Mouse (Mus musculus): ENCODE measurements at regions not wholly inside any gene's neighbourhood (a gene's known extent, or its start where the extent isn't known, plus 50 kb on each side); places are given as distances from the start of the nearest gene placed in this dataset.

DNA sequence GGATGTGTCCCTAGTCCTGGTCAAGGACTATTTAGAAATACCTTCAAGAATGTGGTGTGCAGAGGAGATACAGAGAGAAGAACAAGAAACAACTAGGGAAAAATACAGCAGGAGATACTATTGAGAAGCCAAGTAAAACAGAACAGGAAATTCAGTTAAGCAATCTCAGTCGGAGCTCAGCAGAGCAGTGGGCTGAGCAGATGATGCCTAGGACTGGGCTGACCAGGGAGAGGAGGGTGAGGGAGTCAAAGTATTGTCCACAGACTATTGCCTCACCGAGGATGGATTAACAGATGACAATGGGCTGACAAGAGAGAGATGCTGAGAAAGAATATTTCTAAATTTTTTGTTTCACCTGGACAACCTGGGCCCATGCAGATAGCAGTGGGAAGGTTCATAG, 181.4 kb upstream of the Mon1b start:
- Histone ChIP-seq H3K9me3 (ENCODE audit: low read length) (no peaks in the 10 kb centered on the region), H3K9ac (replicated peaks; ENCODE audit: low read depth) (no peak overlapping the region), H3K4me3 (ENCODE audit: low read depth, low read length) (no peak overlapping the region), H3K27me3 (replicated peaks; ENCODE audit: insufficient read depth, low read length) (no peaks in the 10 kb centered on the region), H3K27ac (ENCODE audit: low read length) (no peak overlapping the region), H3K36me3 (ENCODE audit: insufficient read depth, low read length) (no peaks in the 10 kb centered on the region), H3K4me1 (ENCODE audit: insufficient read depth, low read depth, low read length) (no peaks in the 10 kb centered on the region), H3K4me2 (replicated peaks; ENCODE audit: low read depth, low read length) (no peak overlapping the region)
- no peak for DNase-seq (ENCODE audit: low spot score)
- TF ChIP-seq CTCF (IDR thresholded peaks at IDR 0.05): no peak
- TF ChIP-seq EP300 (IDR thresholded peaks at IDR 0.05): no peak
- no peak for ATAC-seq
- 68% methylated on average over 2 of the region's 2 CpGs for WGBS

DNA sequence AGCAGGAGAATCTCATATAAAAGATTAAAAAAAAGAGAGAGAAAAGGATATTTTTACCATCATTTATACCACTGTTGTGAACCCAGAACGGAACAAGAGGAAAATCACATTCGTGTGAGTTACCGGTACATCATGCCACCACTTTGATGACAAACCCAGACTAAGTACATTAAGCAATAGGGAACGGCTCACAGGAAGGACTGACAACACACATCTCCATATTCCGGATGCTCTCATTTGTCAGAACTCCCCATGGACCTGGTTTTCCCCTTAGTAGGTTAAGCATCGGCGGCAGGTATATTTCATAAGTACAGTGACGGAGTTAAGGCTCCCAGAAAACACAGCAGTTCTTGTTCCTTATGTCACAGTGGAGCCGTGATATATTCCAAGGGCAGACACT, 170.8 kb upstream of the Mon1b start:
- no peak overlapping the region for H3K4me2 ChIP-seq (replicated peaks; ENCODE audit: low read depth, low read length)
- no peaks in the 10 kb centered on the region for H3K36me3 ChIP-seq (ENCODE audit: insufficient read depth, low read length)
- H3K9me3 ChIP-seq (ENCODE audit: low read length): no peaks in the 10 kb centered on the region
- no peaks in the 10 kb centered on the region for H3K4me1 ChIP-seq (ENCODE audit: insufficient read depth, low read depth, low read length)
- no peak overlapping the region for H3K9ac ChIP-seq (replicated peaks; ENCODE audit: low read depth)
- WGBS: 81% methylated on average over 9 of the region's 9 CpGs
- H3K27me3 ChIP-seq (replicated peaks; ENCODE audit: insufficient read depth, low read length): no peaks in the 10 kb centered on the region
- no peak for ATAC-seq
- no peak overlapping the region for H3K4me3 ChIP-seq (ENCODE audit: low read depth, low read length)
- no peak for TF ChIP-seq CTCF (IDR thresholded peaks at IDR 0.05)
- TF ChIP-seq EP300 (IDR thresholded peaks at IDR 0.05): no peak
- DNase-seq (ENCODE audit: low spot score): no peak
- no peak overlapping the region for H3K27ac ChIP-seq (ENCODE audit: low read length)

DNA sequence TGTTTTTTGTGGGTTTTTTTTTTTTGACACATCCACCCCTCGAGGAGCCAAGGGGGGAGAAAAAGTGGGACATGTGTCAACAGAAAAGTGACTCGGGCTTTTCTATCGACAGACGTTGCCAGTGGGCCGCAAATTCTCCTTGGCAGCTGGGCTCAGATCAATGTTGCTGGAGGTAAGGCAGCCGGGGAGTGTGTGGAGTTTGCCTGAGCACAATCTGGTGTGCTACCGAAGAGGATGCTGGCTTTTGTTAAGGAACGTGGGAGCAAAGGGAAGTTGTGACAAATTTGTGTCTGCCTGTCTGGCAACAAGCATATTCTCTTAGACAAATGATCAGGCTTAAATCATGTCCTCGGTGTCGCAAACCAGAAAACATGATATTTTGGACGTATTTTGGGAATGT, 170.2 kb upstream of the Mon1b start:
- no peaks in the 10 kb centered on the region for H3K4me1 ChIP-seq (ENCODE audit: insufficient read depth, low read depth, low read length)

DNA sequence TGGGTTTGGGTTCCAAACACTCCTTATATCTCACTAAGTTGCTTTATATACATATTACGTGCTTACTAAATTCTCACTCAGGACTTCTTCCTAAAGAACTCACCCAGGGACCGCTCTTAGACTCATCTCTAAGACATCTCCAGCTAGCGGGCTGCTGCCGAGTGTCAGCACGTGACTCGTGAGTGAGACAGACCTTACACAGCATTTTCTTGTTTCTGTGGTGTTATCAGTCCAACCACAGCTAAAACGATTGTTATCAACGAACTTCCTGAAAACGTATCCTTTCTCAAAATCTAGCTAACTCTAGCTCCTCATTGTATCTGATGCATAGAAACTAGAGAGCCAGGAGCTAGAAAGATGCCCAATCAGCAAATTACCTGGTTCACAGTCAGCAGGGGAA, 168.7 kb upstream of the Mon1b start:
- H3K4me2 ChIP-seq (replicated peaks; ENCODE audit: low read depth, low read length): no peak overlapping the region
- H3K36me3 ChIP-seq (ENCODE audit: insufficient read depth, low read length): no peaks in the 10 kb centered on the region
- H3K9ac ChIP-seq (replicated peaks; ENCODE audit: low read depth): no peak overlapping the region
- no peaks in the 10 kb centered on the region for H3K9me3 ChIP-seq (ENCODE audit: low read length)
- TF ChIP-seq CTCF (IDR thresholded peaks at IDR 0.05): no peak
- TF ChIP-seq EP300 (IDR thresholded peaks at IDR 0.05): no peak
- DNase-seq (ENCODE audit: low spot score) (no peak), ATAC-seq (no peak)
- no peaks in the 10 kb centered on the region for H3K4me1 ChIP-seq (ENCODE audit: insufficient read depth, low read depth, low read length)
- WGBS: 75% methylated on average over 9 of the region's 9 CpGs
- H3K27me3 ChIP-seq (replicated peaks; ENCODE audit: insufficient read depth, low read length): no peaks in the 10 kb centered on the region
- H3K4me3 ChIP-seq (ENCODE audit: low read depth, low read length): no peak overlapping the region
- no peak overlapping the region for H3K27ac ChIP-seq (ENCODE audit: low read length)

More for the DNA sequence above, 170.2 kb upstream of the Mon1b start:
- Histone ChIP-seq H3K4me2 (replicated peaks; ENCODE audit: low read depth, low read length) (no peak overlapping the region), H3K36me3 (ENCODE audit: insufficient read depth, low read length) (no peaks in the 10 kb centered on the region), H3K27me3 (replicated peaks; ENCODE audit: insufficient read depth, low read length) (no peaks in the 10 kb centered on the region), H3K9me3 (ENCODE audit: low read length) (no peaks in the 10 kb centered on the region), H3K4me3 (ENCODE audit: low read depth, low read length) (no peak overlapping the region), H3K9ac (replicated peaks; ENCODE audit: low read depth) (no peak overlapping the region), H3K27ac (ENCODE audit: low read length) (no peak overlapping the region)
- ATAC-seq: no peak
- DNase-seq (ENCODE audit: low spot score): no peak
- TF ChIP-seq EP300 (IDR thresholded peaks at IDR 0.05): no peak
- TF ChIP-seq CTCF (IDR thresholded peaks at IDR 0.05): no peak
- 52% methylated on average over 11 of the region's 11 CpGs for WGBS

DNA sequence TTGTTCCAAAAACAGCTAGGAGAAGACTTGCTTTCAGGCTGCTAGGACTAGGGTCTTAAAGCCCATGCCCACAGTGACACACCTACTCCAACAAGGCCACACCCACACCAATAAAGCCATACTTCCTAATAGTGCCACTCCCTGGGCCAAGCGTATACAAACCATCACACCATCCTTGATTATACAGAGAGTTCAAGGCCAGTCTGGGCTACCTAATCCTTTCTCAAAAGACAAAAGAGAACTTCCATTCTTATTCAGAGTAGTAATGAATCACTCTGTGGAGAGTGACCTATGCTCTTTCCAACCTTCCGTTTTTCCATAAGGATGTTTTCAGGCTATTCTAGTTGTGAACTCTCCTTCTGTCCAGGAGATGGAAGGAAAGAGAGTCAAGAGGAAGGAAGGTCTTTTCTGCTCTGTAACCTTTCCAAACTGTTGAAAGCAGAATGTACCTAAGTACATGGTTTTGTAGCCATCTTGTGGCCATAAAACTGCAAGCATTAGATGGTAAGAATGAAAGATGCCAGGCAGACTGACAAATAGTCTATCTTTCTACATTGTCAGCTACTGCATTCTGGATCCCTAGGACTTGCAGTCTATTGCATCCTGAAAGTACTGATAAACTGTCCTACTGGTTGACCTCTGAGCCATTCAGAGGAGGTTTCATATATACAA, 145.8 kb upstream of the Mon1b start:
- Histone ChIP-seq H3K27me3 (replicated peaks; ENCODE audit: insufficient read depth, low read length) (no peaks in the 10 kb centered on the region), H3K4me2 (replicated peaks; ENCODE audit: low read depth, low read length) (no peak overlapping the region), H3K4me3 (ENCODE audit: low read depth, low read length) (no peak overlapping the region), H3K36me3 (ENCODE audit: insufficient read depth, low read length) (no peaks in the 10 kb centered on the region), H3K4me1 (ENCODE audit: insufficient read depth, low read depth, low read length) (no peaks in the 10 kb centered on the region), H3K9me3 (ENCODE audit: low read length) (no peaks in the 10 kb centered on the region), H3K9ac (replicated peaks; ENCODE audit: low read depth) (no peak overlapping the region), H3K27ac (ENCODE audit: low read length) (no peak overlapping the region)
- ATAC-seq: no peak
- WGBS: 71% methylated on average over 2 of the region's 2 CpGs
- TF ChIP-seq CTCF (IDR thresholded peaks at IDR 0.05): no peak
- no peak for TF ChIP-seq EP300 (IDR thresholded peaks at IDR 0.05)
- no peak for DNase-seq (ENCODE audit: low spot score)

DNA sequence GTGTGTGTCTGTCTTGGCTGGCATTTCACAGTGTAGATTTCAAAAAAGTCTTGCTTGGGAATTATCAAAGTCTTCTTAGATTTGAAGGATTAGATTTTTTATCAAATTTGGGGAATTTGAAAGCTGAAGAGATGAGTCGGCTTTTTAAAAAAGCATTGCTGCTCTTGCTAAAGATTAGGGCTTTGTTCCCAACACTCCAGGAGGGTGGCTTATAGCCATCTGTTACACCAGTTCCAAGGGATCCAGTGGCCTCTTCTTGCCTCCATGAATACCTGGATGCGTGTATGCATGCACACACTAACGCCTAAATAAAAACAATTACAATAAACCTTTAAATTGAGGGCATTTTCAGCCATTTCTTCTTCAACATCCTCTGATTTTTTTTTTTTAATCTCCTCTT, 144.5 kb upstream of the Mon1b start:
- Histone ChIP-seq H3K27me3 (replicated peaks; ENCODE audit: insufficient read depth, low read length) (no peaks in the 10 kb centered on the region), H3K9me3 (ENCODE audit: low read length) (no peaks in the 10 kb centered on the region), H3K4me2 (replicated peaks; ENCODE audit: low read depth, low read length) (no peak overlapping the region), H3K4me3 (ENCODE audit: low read depth, low read length) (no peak overlapping the region), H3K9ac (replicated peaks; ENCODE audit: low read depth) (no peak overlapping the region), H3K4me1 (ENCODE audit: insufficient read depth, low read depth, low read length) (no peaks in the 10 kb centered on the region), H3K36me3 (ENCODE audit: insufficient read depth, low read length) (no peaks in the 10 kb centered on the region), H3K27ac (ENCODE audit: low read length) (no peak overlapping the region)
- no peak for ATAC-seq
- DNase-seq (ENCODE audit: low spot score): no peak
- 83% methylated on average over 3 of the region's 3 CpGs for WGBS
- TF ChIP-seq CTCF (IDR thresholded peaks at IDR 0.05) (no peak), EP300 (IDR thresholded peaks at IDR 0.05) (no peak)

DNA sequence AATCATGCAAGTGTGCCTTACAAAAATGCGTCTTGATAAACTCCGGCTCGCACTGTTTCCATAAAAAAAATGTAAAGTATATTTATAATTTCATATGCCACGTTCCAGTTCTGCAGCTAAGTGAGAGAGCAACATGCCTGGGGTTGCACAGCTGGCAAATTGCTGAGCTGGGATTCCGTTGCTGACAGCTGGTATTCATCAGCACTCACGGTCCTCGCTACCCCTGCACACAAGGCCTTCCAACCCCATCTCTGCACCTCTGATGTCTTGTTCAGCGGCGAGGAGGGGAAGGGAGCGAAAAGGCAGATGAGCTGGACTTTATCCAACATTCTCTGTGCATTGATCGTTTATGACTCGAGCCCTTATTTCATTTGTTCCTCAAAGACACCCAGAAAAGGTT, 138.5 kb upstream of the Mon1b start:
- Histone ChIP-seq H3K27ac (ENCODE audit: low read length) (no peak overlapping the region), H3K27me3 (replicated peaks; ENCODE audit: insufficient read depth, low read length) (no peaks in the 10 kb centered on the region), H3K4me2 (replicated peaks; ENCODE audit: low read depth, low read length) (no peak overlapping the region), H3K4me3 (ENCODE audit: low read depth, low read length) (no peak overlapping the region), H3K9ac (replicated peaks; ENCODE audit: low read depth) (no peak overlapping the region), H3K4me1 (ENCODE audit: insufficient read depth, low read depth, low read length) (no peaks in the 10 kb centered on the region), H3K36me3 (ENCODE audit: insufficient read depth, low read length) (no peaks in the 10 kb centered on the region), H3K9me3 (ENCODE audit: low read length) (no peaks in the 10 kb centered on the region)
- ATAC-seq (peak; percentile 62), DNase-seq (ENCODE audit: low spot score) (peak; percentile 51)
- 52% methylated on average over 12 of the region's 12 CpGs for WGBS
- TF ChIP-seq EP300 (IDR thresholded peaks at IDR 0.05) (no peak), CTCF (IDR thresholded peaks at IDR 0.05) (no peak)

All from lung, postnatal 0 days (tissue).